Mouse (Mus musculus) cerebellum, adult 8-10 months (tissue): ENCODE measurements at regions not wholly inside any gene's neighbourhood (a gene's known extent, or its start where the extent isn't known, plus 50 kb on each side); places are given as distances from the start of the nearest gene placed in this dataset.

Experiments used
- DNase-seq: peaks from one replicate; pipeline ENCODE4 v3.0.0; 2022

DNA sequence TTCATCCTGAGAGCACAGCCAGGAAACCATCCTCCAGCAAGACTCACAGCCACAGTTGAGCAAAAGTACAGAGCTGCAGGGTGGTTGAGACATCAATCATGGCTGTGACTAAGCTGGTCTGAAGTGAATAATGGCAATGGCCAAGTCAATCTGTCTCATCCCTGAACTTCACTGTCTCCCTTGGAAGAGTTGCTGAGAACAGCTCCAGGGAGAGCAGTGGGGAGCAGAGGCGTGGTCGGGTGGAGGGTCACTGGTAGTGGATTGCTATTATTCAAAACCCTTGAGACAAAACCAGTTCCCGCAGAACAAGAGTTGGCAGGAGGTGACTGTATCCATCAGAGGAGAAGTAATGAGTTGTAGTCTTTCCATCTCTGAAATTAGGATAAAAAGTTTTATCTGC lies 185.7 kb upstream of the Tmem72 start:
- DNase-seq: no peak

DNA sequence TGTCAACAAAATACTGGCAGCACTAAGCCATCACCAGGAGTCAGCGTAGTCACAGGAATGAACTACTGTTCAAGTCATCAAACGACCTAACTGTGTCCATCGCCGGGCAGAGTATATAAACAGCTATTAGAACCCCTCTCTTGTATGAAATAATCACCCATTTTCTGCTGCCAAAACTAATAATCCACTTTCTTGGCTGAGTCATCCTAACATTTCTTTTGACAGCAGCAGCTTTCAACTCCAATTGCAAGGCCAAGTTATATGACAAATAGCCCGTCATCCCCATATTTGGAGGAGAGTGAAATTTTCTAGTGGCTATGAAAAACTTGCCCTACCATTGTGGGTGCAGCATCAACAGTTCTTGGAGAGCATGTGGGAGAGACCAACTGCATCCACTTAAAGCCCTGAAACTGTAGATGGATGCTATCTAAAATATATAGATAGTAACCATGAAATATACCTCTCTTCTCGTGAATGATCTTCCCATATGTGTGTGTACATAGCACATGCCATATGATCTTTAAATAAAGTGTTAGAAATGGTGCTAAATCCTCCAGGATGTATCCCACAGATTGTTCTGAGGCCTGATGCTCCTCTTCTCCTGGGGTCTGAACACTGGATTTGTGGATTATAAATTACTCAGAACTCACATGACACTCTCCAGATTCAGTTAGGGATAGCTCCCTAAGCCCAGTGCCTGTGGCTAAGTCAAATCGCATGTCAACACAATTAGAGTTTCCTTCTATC lies 189.9 kb upstream of the Tmem72 start:
- no peak for DNase-seq

DNA sequence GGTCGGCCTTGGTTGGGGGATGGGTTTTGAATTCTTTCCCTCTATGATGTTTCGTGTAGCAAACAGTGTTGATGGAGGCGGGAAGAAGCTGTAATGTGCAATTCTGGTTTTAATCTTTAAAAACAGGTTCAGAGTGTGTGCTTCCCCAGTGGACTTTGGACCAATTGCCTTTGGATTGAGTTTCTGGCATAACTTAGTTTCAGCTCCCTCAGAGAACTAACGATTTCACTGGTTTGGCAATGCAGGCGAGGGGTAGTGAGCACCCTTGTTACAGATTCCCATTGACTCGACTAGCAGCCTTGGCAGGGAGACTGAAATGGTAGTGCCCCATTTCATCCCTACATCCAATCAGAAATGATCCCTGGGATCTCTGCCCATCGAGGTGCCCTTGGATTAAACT lies 193.9 kb upstream of the Tmem72 start:
- DNase-seq: no peak

DNA sequence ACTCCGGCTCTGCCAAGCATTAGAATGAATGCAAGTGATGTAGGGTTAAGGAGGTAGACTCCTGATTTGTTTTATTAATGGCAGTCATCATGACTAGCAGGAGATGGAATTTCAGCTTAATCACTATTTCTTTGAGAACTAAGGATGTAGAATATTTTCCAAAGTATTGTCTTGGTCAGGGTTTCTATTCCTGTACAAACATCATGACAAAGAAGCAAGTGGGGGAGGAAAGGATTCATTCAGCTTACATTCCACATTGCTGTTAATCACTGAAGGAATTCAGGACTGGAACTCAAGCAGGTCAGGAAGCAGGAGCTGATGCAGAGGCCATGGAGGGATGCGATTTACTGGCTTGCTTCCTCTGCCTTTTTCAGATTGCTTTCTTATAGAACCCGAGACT lies 195.4 kb upstream of the Tmem72 start:
- DNase-seq: no peak

DNA sequence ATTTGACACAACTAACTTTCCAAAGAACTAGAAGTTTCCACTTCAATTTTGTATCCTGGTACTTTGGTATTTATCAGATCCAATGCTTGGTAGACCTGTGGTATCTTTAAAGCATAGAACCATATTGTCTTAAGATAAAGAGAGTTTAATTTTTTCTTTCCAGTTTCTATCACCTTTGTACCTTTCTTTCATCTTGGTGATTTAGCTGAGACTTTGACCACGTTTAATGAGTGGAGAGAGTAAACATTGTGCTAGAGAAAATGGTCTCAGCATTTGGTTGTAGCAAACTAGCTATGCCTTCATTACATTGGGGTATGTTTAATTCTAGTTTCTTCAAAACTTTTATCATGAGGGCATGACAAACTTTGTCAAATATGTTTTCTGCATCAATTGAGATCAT lies 197.4 kb upstream of the Tmem72 start:
- DNase-seq: no peak

DNA sequence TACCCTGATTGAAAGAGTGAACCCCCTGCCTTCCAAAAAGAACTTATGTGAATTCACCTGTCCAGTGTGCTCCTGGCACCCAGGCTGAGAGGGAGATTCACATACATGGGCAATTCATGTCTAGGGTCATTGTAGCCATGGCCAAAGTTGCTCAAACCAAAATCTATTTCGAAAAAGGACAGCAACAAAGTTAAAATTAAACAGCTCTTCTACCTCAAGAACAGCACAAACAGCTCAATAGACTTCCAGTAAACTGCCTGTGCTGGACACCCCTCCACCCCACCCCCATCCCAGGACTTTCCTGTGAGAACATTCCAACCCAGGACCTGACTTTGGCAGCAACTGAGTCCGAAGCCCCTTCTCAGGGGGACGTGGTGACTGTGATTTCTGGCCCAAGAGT lies 218.3 kb upstream of the Tmem72 start:
- DNase-seq: no peak

DNA sequence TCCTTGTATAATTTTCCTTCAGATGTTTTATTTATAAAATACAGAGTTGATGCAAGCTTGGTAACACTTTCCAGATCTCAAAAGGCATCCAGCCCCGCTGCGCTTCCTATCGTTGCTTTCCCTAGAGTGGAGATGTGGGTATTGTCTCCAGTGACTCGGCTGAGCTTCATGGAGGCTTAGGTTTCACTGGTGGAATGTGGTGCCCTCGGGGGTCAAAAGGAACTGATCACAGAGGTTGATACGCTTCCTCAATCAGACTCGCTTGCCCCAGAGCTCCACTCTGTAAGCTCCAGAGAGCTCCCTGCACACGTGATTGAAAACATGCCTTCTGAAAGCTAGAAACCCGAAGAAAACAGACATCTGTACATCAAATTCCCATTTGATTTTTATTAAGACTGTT lies 224.9 kb upstream of the Tmem72 start:
- no peak for DNase-seq

DNA sequence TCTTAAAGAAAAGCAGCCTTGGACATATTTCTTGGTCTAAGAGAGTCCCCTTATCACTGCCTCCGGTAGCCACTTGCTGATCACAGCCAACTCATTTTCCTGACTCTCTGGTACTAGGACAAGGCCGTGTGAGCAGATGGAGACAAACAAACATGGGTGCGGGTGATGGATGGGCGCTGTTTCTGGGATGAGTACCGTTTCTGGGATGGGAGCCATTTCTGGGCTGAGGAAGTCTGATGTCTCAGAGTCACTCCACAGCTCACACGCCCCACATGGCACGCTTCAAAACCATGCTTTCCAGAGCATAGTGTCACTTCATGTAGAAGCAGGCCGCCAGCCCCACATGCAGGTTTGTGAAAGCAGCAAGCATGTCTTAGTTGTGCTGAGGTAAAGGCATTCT lies 225.6 kb upstream of the Cxcl12 start:
- no peak for DNase-seq

DNA sequence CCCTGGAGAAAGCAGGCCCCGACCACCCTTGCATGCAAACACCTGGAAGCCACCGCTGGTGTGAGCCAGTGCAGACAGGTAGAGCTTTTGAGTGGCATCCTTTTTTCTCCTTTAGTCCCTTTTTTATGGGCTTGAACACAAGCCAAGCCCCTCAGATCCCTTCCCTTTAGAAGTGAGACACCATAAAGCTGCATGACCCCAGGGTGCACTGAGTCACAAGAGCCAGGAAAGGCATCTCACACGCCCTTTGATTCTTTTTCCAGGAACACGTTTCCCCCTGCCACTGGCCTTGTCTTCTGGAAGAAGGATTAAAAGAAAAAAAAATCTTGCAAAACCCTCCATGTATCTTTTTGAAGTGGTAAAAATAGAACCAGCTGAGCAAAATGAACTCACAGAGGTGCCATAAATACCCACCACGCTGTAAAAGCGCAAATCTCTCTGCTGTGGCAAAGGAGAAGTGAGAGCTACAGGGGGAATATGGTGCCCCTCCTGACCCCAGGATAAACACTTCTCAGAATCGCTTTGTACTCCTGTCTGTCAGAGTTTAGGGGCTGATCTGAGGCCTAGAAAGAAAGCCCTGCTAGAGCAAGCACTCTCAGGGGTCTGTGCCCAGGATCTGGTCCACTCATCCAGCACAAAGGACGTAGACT lies 222.1 kb upstream of the Cxcl12 start:
- DNase-seq: no peak

DNA sequence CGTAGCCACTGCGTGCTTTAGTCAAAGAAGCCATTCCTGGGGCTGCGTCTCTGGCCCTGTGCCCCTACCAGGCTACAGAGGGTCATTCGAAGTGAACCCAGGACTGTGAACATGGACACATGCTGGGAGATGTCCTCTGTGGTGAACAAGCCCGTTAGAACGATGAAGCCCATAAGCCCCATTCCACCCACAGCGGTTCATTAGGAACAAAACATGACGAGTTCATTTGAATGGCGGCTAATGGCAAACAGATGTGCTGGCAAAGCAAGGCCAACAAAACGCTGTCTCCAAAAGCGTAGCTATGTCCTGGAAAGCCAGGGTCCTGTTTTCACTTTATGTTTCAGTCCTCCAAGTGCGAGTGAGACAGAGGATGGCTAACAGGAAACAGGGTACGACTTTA lies 208.7 kb upstream of the Cxcl12 start:
- DNase-seq: no peak

DNA sequence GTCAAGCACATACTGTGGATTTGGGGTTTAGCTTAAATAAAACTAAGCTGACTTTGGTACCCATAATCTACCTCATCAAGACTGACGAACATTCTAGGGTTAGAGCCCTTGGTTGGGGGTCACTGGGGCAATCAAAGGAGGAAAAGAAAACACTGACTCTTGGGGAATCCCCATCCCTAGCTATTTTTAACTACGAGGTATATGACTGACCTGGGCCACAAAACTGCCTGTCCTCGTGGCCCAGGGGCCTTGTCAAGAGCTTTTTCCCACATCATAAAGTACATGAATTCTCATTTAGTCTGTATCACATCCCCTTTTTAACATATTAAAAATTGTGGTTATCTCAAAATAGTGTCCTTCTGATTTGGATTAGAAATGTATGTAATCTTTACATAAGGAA lies 207.7 kb upstream of the Cxcl12 start:
- no peak for DNase-seq

DNA sequence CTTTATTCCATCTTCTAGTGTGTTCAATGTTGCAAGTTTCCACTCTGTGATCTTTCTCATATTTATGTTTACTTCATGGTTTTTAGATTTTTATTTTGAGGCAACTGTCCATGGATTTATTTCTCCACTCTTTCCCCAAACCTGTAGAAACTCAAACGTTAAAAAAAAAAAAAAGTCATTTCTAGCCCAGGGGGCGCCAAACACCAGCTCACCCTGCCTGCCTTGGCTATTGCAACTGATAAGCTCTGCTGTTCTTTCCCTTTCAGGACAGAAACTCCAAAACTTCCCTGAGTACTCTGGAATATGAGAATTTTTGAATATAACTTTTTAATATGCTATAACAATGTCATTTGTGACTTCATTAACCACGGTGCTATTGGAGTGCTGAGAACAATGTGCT lies 201.9 kb upstream of the Cxcl12 start:
- no peak for DNase-seq

DNA sequence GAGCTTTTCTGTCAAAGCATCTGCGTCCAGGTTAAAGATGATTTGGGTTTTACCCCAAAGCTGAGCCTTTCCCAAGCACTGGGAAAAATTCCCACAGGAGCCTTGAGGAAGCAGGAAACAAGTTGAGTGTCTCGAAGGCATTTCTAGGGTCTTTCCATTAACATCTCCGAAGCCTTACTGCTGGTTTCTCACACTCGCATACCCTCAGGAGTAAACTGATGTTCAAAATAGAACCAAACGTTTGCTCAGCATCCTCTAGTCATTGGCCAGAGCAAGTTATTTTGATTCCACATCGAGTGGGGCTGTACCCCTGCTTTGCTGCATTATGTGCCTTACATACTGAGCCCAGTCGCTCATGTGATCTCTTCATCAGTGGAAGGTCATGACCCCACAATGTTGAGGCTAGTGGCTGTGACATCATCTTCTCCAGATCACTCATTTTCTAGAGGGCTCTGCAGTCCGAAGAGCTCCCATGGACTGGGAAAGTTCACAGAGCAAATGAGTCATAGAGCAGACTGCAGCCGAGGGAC lies 198.9 kb upstream of the Cxcl12 start:
- no peak for DNase-seq

DNA sequence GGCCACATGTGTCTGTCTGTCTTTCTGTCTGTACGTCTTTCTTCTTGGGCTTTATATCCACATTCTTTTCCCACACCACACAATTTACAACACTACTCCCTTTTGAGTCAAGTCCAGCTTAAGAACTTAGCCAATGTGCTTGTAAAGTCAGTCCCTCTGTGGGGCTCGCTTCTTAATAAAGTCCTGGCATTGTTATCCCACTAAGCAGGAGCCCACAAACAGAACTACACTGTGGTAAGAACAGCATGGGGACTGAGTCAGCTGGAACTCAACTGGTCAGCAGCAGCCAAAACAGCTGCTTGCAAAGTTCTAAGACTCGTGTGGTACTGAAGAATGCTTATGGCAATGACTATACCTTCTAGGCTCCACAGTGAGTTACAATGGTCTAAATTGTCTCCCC lies 193.5 kb upstream of the Cxcl12 start:
- DNase-seq: no peak

DNA sequence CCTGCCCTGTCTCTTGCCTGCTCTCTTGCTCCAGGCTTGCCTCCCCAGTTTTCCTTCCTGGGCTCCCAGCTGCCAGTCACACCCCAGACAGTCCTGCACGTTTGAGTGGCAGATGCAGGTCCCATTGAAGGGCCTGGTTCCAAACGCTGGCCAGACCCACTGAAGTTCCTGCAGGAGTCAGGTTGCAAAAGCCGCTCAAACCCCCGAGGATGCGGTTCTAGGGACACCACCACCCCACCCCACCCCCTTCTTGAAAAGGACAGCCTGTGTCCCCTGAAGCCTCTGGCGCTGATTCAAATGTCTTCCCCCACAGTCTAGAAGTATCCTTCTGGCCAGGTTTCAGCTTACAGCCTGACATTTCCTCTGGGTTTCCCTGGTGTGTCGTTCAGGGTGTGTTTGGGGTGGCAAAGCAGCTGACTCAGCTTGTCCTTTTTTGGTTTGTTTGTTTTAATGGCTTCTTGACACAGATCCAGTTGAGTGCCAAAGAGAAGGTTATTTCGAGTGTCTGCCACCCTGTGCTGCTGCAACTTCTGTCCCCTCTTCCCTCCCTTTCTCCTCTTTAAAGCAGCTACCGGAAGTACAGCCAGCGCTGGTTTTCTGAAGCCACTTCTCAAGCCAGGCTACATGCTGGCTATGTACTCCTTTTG lies 187.9 kb upstream of the Cxcl12 start:
- DNase-seq: no peak

DNA sequence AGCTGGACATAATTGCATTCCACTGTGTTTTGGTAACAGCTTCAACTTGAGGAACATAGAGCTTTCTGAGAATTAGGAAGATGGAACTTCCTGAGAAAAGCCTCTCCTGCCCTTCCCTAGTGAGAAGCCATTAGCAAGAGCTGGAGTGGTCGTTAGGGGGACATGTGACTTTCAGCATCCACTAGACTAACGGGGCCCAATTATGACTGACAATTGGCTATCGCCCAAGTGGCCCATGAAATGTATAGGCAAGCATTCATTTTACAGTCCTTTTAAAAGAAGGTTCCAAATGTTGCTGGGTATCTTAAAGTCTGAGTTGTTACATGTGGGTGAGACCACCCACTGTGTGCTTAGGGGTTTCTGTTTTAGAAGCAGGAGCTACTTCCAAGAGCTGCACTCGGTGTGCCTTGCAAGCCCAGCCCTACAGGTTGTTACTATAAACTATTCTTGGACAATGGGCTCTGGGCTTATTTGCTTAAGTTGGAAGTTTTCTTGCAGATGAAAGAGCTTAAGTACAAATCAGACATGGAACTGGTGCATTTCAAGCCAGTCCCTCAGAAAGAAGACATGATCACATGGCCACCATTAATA lies 183.1 kb upstream of the Cxcl12 start:
- no peak for DNase-seq

DNA sequence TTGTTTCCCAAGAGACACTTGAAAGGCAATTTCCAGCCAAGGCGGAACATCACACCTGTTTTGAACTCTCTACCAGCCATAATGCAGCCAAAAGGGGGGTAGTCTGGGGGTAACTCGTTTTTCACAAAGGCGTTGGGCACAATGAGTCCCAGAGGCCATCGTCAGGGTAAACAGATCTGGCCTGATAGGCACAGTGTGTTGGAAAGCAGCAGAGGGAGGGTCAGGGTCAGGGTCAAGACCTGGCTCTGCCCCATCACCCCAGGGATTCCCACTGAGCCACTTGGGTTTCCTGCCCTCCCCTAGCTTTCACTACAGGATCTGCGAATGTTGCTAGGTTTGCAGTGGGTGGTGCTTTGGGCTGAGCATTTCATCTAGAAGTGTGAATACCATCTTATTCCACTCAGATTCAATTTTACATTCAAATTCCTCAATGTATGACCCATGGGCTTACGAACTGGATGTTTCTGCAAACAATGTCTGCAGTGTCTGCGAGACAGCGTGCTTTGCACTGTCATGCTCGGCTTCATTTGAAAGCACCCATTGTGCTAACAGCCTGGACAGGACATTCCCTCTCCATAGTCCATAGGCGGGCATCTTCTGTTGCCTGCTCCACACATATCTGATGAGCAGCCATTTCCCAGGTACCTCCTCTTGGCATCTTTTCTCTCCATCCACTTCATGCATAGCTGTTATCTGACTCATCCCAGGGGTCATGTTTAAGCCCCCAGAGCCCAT lies 181.9 kb upstream of the Cxcl12 start:
- no peak for DNase-seq

DNA sequence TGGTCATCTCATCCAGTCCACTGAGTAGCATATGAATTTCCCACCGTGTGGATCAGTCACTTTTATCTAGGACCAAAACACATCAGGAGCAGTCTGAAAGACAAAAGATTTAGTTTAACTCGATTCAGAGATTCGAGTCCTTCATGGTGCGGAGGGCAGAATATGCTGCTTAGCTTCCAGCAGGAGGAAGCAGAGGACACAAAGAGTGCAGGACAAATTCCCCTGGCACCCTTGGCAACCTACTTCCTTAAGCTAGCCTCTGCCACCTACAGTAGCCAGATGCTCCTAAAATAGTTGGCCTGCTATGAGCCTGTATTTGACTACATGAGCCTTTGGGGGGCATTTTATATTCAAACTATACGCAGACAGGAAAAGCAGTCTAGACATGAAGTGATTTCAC lies 181.1 kb upstream of the Cxcl12 start:
- DNase-seq: no peak

DNA sequence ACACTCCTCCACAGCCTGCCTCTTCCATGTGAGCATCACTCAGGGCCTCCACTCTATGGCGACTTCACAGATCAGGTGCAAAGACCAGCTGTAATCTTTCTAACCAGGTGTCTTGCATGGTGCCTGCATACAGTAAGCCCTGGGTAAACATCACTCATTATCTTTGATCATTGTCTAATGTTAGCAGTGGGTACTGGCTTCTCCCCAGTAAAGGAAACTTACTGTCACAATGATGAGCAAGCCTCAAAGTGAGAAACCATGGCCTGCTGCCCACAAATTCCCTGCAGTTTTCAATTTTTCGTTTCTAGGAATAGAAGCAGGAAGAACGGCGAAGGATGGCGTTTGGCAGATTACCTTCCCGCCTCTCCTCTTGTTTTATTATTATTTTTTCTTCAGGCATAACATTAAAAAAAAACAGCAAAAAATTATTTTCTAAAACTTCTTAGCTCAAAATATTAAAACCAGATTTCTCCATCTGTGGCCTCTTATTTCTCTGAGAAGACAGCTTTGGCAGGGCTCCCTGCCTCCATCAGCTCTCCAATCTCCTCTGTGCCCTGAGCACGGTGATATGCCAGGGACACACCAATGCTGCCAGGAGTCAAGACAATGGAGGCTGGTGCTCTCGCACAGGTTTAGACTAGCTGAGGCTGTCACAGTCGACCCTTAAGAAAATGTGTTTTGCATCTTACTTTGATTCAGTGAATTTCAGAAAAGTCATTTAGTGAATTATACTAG lies 169.2 kb upstream of the Cxcl12 start:
- DNase-seq: peak; percentile 63

DNA sequence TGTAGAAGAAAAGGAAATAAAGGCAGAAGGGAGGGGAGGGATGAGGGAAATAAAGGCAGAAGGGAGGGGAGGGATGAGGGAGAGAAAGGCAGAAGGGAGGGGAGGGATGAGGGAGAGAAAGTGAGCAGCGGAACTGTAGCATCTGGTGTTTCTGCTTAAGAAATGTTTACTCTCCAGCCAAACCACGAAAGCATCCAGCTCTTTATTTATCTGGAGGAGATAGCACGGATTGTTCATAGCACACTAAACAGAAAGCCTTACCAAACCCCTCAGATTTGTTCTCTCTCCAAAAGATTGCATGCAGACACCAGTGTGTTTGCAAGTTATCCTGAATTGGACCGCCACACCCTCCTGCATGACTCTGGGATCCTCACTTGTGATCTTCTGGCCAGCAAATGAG lies 168.4 kb upstream of the Cxcl12 start:
- DNase-seq: no peak

DNA sequence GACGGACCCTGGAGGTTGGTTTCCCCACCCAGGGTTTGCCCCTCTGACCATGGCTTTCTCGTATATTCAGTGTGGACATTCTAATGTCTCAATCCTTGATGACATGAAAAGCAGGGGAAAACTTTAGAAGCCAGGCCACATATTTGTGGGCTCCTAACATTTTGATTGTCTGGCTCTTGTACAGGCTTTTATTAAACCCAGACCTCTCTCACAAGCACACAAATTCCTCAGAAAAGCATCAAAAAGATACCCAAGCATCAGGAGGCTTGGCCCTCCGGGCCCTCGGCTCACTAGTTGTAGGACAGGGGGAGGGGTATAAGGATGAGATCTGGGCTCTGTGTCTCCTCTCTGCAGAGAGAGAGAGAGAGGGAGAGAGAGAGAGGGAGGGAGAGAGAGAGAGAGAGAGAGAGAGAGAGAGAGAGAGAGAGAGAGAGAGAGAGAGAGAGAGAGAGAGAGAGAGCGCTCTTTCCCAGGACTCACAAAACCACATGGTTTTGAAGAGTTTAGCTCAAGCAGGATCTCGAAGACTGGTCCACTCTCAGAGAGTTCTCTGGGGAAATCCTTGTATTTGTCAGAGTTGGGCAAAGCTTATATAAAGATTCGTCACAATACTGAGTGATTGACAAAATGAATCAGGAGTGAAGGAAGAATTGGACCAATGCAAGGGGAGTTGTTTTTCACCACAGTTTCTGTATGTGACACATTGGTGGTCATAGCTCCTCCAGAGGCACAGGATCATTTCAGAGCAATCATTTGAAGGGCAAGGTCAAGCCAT lies 167.2 kb upstream of the Cxcl12 start:
- DNase-seq: no peak

DNA sequence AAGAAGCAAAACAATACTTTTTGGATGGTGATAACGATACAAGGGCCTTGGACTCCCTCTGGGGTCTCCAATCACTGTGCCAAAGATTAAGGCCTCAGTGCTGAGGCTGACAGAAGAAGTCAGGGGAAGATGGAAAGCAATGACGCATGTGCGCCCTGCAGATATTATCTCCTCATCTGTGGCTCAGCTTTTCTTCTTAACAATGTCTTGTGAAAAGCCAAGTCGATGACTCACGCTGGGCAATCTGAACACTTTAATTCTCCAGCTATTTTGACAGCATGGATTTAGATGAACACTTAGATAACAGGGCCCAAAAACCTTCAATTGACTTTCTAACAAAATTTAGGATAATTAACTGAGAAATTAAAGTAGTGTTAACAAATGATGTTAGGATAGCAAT lies 155.7 kb upstream of the Cxcl12 start:
- no peak for DNase-seq
